Mouse (Mus musculus): ENCODE data around the gene Rflna.
A peak's percentile ranks its signal among the peaks of the same experiment; 100 is the strongest.

The Rflna gene

DNA sequence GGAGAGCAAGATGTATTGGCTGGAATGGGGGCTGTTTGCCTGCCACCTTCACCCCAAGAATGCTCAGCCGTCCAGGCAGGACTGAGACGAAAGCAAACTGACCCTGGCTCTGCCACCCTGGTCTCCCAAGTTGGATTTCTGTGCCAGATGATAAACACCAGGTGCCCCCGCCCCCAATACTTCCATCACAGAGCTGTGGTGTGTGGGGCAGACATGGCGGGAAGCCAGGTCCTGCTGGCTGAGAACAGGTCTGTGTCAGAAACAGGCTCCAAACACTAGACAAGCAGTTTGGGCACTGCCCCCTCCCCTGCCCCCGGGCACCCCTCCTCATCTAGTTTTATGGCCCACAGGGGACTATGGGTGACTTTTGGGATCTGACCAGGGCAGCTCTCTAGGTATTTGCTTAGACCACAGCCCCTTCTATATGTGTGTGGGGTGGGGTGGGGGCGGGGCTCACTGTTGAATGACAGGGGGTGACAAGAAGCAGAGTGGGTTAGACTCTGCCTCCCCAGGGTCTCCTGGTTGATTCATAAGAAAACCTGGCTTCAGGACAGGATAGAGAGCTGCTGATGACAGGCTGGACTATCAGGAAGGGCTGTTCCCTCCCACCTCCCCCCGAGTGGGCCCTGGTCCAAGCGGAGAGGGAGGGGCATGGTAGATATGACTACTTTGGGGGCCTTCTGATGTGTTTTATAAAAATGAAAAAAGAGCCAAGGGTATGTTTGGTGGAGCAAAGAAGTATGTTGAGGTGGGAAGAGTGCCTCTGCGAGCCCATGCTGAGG is 3.0 kb downstream of the Rflna start:
- no peak for DNase-seq (ENCODE audit: low spot score in 2 of 2)

DNA sequence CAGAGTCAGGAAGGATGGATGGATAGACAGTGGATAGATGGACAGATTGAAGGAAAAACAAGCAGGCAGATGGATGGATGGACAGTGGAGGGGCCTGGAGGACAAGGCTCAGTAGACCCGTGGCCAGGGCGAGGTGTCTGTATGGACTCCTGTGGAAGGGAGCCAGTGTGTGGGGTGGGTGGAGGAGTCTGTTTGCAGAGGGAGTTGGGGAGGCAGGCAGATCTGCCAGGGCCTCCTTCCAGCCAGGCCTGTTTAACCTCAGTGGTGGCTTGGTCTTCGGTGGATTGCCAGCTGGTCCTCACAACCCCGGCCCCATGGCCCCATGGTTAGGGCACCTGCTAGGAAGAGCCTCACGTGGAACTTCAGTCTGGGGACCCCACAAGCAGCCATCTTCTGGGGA is 3.9 kb downstream of the Rflna start:
- no peak for DNase-seq (ENCODE audit: low spot score in 2 of 2)

DNA sequence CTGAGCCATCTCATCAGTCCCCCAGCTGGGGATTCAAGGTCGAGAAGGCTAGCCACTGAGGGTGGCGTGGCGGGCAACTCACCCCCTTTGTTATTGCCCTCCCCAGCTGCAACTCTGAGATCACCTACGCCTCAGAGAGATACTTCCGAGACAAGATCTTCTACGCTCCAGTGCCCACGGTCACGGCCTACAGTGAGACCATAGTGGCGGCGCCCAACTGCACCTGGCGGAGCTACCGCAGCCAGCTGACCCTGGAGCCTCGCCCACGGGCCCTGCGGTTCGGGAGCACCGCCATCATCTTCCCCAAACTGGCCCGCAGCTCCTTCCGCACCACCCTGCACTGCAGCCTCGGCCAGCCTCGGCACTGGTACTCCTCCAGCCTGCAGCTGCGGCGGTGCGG is 8.1 kb downstream of the Rflna start:
- no peak for DNase-seq (ENCODE audit: low spot score in 2 of 2)

DNA sequence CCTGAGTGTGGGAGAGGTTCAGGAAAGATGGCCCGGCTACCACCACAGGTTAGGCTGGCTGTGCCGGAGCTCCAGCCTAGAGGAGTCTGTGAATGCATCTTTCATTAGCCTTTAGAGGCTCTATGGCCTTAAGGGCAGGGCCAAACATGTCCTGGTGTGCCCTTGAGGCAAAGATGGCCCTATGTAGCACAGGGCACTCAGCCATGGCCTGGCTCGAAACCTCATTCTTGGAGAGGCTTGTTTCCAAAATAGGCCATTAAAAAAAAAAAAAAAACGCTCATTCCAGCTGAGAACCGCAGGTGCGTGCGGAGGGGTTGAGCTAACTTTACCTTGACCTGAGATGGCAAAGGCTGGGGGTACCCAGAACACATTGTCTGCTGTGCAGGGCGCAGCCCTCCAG is 8.6 kb downstream of the Rflna start:
- DNase-seq (ENCODE audit: low spot score in 2 of 2) = no peak

DNA sequence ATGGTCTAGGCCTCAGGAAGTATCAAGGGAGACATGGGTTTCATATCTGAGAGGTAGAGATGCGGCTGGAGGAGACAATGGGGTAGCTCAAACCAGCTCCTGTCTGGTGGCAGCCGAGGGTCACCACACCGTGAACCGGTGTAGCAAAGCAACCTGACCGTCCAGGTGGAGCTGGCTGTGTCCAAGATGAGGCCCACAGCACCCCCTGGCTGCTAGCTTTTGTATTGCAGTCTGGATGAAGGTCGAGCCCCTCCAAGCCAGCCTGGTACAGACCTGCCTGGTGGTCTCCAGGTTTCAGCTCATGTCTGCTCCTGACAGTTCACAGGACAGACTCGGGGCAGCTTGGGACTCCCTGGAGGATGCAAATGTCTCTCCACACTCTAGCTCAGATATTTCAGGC is 11.5 kb downstream of the Rflna start:
- DNase-seq (ENCODE audit: low spot score in 2 of 2) = peak in 1 of 2 experiments; percentile 56

DNA sequence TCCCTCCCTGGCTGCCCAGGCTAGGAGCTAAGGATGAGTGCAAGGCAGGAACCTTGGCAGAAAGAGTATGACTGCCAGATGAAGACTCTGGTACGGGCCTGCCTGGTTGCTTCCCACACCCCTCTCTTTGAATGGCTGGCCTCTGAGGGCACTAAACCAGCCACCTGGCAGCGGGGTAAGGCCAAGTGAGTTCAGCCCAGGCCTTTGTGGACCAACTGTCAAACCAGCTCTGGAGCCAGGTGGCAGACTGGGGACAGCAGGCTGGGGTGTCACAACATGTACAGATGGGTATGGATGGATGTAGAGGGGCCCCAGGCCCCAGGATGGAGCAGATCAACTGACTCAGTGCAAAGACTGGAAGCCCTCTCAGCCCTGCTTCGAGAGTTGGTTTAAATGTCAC is 12.0 kb downstream of the Rflna start:
- DNase-seq (ENCODE audit: low spot score in 2 of 2) = no peak

DNA sequence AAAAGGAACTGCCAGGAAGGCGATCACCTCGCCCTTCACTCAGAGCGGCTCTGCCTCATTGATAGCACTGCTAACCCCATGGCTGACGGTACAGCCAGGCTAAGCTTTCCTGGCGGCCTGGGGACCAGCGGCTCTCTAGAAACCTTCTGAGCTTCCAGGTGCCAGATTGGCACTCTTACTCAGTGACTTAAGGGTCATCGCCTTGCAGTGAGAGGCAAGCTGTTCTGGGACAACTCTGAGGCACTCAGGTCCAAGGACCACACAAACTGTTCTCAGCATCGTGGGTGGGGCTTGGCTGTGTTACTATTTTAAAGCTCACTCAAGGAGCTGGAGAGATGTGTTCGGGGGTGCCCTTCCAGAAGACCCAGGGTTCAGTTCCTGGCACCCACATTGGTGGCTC is 12.6 kb downstream of the Rflna start:
- DNase-seq (ENCODE audit: low spot score in 2 of 2) = no peak

DNA sequence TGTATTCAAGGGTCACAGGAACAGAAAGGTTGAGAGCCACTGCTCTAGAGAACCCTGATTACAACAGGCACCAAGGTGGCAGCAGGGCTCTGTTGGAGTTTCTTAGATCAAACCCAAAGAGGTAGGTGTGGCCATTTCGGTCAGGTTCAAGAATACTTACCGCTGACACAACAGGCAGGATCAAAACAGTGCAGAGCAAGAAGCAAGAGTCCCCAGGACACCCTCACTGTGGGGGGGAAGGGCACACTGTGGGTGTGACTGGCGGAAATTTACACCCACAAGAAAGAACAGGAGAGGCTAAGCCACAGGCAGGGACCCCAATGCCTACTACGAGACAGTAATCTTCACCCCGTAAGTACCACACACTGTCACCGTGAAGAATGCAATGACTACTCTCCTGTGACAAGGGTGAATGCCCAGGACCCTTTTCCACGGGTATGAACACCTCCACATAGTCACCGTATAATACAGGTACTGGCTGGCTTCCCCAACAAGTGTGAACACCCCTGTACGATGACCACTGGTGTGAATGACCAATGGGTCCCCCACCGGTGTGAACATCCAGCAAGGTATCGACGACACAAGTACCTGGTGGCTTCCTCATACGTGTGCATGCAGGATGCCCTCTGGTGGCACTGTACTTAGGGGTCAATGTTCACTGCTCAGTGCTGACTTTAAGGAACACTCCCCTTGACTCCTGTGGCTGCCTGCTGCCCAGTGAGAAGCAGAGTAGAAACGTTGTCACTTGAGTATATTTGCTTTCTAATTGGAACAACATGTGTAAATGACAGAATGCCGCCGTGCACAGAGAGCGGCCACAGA is 13.6 kb downstream of the Rflna start:
- DNase-seq (ENCODE audit: low spot score in 2 of 2) = no peak

DNA sequence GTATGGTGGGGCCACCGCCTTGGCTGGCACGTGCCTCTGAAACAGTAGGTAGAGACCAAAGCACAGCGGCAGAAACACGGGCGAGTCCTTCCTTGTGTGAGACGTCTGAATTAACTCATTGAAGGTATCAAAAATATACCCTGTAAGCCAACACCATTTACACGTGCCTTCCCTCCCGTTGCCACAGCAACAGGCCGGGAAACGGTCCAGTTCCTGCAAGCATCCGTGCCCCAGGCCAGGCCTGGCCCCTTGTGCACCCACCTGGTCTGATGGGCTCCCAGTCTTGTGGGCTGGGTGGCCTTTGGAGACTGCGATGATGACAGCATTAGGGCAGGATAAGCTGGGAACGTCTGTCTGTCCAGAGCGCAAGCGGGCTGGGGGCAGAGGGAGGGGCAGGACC is 14.3 kb downstream of the Rflna start:
- peak in 1 of 2 experiments; percentile 37 for DNase-seq (ENCODE audit: low spot score in 2 of 2)

DNA sequence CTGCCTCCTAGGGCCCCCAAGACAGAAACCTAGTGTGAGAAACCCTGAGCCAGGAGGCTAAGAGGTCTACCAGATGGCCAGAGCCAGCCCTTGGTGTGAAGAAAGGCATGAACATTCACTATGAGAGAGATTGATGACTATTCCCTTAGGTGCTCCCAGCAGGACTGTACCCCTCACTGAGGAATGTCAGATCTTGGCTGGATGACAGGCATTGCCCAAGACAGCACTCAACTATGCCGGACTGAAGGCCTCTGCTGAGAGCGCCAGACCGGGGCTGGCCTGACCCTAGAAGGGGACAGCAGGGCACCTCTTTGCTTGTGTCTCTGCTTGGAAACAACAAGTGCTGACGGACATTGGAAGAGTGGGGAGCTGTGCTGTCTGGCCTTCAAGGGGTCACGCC is 16.1 kb downstream of the Rflna start:
- DNase-seq (ENCODE audit: low spot score in 2 of 2) = no peak

DNA sequence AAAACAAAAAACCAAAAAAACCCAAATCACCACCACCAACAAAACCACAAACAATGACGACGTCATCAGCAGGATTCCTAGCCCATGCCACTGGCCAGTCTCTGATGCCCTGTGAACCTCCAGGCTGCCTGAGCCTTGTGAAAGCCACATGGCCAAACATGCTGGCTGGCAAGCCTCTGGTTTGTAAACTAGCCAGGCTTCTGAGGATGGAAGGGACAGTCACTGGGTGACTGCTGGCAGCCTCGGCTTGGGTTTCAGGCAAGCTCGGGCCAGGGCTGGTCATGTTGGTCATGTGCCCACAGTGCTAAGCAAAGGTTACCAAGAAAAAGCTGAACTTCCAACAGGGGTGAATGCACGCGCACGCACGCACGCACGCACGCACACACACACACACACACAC is 18.3 kb downstream of the Rflna start:
- DNase-seq (ENCODE audit: low spot score in 2 of 2) = no peak

DNA sequence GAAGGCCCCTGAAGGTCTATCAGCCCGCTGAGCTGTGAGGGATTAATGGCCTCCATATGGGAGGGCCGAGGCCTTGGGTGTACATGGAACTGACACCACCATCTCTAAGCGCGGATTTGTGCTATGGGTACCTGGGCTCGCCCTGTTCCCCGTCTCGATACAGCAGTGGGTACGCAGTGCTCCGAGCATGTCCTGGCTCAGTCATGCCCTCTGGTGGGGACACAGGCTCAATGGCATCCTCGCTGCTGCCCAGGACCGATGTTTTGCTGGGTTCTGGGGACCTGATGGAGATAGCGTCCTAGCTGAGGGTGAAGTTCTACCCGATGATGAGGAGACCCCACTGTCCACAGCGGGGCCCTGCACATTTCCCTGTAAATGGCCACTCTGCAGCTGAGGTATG is 21.0 kb downstream of the Rflna start:
- no peak for DNase-seq (ENCODE audit: low spot score in 2 of 2)

DNA sequence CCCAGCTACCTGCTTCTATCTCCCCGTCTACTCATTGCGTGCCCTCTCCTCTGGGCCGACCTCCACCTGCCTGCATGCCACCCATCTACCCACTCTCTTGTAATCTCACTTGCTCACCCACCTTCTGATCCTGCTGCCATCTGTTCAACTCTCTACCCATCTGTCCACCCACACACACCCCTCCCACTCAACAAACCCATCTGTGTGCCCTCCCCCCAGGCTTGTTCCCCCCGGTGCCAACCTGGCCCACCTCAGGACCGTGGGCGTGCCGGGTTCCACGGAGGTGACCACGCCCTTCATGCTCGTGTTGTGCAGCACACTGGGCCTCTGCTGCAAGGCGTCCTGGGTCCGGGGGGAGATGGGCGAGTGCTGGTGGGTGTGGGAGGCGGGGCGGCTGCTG is 25.4 kb downstream of the Rflna start:
- DNase-seq (ENCODE audit: low spot score in 2 of 2) = no peak

DNA sequence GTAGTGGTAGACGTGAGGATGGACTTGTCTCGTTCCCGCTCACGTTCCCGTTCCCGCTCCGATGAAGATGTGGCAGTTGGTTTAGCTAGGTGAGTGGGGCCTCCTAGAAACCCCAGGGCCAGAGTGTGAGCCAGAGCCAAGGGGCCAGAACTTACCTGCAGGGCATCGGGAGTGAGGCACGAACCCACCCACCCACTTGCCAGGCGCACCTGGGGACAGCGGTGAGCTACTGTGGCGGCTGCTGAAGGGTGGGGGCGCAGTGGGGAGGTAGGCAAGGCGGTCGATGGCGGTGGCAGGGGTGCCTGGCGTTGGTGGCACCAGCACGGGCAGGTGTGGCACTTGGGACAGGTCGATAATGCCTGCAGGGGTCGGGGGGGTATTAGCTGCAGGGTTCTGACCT is 25.9 kb downstream of the Rflna start:
- DNase-seq (ENCODE audit: low spot score in 2 of 2) = no peak

DNA sequence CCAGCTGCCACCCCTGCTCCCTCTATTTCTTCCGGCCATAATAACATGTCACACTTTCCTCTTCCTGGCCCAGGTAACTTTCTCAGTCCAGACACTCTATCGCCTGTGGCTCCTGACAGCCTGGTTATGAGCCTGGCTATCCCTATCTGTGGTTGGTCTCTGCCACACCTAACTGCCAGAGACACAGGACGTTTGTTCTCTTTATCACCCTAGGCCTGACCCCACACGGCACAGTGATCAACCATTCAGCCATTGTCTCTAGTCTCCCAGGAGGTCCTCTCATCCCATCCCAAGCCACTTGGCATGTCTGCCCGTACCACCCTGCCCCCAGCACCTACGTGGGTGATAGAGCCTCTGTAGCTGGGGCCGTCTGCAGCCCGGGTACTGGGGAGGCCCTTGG is 33.5 kb downstream of the Rflna start:
- no peak for DNase-seq (ENCODE audit: low spot score in 2 of 2)

DNA sequence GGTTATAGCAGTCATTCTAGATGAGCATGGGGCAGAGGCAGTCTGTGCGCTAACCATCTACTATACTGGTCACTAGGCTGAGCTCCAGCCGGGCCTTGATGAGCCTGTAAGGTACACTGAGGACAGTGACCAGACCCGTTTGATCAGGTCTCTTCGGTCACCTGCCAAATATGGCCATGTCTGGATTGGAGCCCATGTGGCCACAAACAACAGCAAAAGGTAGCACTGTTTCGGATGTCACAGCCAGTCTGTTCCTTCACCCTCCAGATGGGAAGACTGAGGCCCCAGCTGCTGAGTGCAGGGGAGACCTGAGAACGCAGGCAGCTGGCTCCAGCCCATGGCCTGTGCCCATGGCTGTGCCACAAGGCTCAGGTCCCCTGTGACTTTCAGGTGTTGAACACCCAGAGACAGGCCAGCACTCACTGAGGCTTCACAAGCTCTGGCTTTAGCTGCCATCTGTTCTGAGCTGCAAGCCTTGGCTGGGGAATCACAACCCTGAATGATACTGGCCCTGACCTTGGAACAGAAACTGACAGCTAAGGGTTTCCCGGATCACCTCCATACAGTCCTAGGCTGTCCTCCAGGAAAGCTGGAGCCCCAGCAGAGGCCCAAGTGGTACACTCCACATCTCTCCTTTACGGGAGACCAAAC is 36.5 kb downstream of the Rflna start:
- DNase-seq (ENCODE audit: low spot score in 2 of 2) = no peak

DNA sequence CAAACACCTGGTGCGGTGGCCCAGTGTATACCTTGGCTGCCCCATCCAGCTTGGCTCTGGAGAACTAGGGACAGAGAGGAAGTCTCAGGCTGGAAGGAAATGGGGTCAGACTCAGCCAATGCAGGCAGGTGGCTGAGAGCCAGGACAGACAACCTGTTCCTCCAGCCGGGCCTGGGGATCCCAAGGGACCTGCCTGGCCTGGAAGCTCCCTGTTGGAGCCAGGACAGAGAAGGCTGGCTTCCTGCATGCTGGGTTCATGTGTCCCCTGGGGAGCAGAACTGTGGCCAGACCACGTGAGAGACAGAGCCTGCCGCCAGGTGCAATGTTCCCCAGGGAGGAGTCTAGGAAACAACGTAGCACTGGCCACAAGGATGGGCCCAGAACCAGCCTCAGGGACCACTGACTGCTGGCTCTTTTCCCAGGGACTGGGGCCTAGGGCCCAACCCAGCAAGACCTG is 37.1 kb downstream of the Rflna start:
- no peak for DNase-seq (ENCODE audit: low spot score in 2 of 2)

DNA sequence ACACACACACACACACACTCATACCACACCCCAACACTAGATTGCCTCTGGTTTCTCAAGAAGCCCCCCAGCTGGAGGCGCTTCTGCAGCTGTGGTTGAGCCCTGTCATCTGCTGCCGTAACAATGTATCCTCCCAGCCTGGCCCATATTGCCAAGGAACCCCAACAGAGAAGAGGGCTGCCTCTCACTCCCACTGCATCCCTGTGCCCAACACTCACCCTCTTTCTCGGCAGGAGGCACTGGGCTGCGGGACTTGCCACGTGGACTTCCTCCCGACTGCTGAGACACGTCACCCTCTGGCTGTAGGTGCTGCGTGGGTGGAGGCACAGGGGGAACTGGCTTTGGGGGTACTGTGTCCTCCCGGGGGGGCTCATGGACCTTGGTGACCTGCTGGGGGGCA is 38.6 kb downstream of the Rflna start:
- no peak for DNase-seq (ENCODE audit: low spot score in 2 of 2)

DNA sequence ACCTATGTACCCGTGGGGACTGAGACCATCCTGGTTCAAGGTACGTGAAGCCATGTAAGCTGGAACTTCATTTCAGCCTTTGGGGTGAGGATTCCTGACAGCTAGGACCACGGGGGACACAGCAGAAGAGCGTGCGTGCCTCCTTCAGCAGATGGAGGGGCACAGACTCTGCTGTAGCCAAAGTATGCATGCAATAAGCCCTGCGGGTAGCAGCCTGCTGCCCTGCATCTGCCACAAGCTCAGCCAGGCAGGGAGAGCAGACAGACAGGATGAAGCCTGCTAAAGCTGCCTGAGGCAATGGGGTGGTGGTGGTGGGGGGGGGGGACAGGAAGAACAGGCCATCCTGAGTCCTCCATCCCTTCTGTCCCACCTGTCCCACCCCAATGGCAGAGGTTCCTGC is 40.4 kb downstream of the Rflna start:
- DNase-seq (ENCODE audit: low spot score in 2 of 2) = no peak

DNA sequence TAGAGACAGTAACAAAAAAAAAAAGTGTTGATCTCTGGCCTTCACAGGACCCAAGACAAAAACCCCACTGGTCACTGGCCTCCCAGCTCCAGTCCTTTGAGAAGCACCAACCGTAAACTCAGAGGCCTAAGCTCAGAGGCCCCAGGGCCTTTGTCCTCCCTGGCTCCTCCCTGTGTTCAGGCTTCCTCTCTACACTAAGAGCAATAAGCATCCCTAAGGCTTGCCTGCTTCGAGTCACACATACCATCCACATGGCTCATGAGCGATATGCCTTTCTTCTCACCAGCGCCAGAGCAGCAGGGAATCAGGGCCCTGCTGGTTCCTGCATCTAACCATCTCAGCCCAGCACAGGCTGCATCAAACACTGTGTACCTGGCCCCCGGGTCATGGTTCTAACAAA is 42.2 kb downstream of the Rflna start:
- no peak for DNase-seq (ENCODE audit: low spot score in 2 of 2)

DNA sequence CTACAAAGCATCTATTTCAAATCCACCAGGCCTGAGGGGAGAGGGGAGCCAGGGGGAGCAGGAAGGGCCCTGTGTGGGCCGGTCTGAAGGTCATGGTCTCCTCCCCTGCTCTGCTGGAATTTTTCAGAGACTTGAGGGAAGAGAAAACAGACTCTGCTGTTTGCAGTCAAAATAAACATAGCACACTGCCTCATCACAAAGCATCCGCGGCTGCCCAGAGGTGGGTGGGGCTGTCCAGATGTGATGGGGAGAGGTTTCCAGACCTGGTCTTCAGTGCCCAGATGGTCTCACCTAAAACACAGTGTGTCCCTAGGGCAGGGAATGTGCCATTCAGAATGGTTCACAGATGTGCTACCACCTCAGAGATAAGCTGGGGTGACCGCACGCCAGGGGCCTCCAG is 43.4 kb downstream of the Rflna start:
- no peak for DNase-seq (ENCODE audit: low spot score in 2 of 2)

DNA sequence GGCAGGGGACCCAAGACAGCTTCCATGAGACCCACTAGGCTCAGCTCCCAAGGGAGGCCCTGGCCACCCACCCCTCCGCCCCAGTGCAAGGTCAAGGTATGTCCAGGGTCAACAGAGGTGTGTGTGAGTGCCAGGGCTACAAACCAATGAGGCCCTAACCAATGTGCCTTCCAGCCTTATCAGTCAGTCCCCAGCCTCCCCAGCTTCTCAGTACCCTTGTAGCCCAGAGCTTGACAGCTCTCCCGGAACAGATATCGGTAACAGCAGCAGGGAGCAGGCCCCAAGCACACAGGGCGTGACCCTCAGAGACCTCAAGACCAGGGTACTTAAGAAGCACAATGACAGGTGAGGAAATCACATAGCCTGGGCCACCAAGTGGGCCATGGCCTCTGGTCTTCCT is 46.5 kb downstream of the Rflna start:
- DNase-seq (ENCODE audit: low spot score in 2 of 2) = no peak

DNA sequence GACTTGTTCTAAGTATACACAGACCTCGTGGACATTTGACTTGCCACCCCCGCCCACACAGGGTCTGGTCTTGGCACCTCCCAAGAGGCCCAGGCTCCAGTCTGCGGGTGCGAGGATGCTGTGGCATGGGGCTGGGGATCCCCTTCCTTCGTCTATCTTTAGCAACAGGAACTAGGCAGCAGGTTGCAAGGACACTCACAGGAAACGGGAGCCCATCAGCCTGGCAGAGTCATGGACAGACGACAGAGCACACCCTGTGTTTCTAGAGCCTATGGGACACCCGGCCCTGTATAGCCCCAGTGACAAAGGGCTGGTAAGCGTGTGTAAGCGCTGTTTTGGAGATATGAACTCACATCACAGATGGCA is 49.2 kb downstream of the Rflna start:
- DNase-seq (ENCODE audit: low spot score in 2 of 2) = no peak

All from frontal cortex, postnatal 14 days (tissue).